ENCODE assay signal across 21 mouse cellular contexts in the genomic region with DNA sequence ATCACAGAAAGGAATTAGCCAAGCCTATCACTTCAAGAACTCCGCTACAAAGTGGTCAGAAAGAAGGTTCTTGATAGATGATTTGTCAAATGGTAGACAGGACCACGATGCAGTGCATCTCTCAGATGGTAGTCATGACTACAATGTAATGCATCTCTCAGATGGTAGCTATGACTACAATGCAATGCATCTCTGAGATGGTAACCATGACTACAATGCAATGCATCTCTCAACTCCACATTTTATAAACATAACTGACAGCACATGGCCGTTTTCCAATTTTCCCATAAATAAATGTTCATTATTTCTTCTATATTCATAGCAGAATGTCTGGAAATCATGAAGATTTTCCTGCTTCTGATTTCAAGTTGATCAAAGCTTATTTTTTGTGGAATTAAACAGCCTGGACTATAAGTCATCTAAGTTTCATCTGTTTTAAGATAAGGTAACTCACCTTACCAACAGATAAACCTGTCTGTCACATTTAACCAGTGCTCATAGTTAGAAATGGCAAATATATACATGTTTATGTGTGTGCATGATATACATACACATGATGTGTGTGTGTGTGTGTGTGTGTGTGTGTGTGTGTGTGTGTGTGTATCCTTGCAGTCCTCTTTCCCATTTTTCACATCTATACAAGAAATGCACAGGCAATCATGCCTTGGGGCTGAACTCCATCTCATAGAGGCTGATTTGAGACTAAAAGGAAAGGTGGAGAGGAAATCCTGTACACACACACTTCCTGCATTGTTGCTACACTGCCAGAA.
DNase-seq lines count a peak whose midpoint lies in the region; ATAC-seq lines count a peak whose summit lies in the region.
"Had no signal": no experiment of that assay in that cellular context is flagged by ENCODE, and none has a peak within 500 bp of the region (broad histone marks: within the 10 kb centered on the region; RNA-seq: fewer than 3 reads in every experiment).

No protein-coding gene starts in this region.

- no peaks in the 10 kb centered on the region for H3K36me3 ChIP-seq in hindbrain, embryonic 13.5 days
- no peaks in the 10 kb centered on the region for H3K36me3 ChIP-seq in hindbrain, embryonic 10.5 days
- H3K36me3 ChIP-seq in forebrain, embryonic 16.5 days (ENCODE audit: control insufficient read depth, insufficient read depth), result no peaks in the 10 kb centered on the region
- H3K36me3 ChIP-seq in midbrain, embryonic 16.5 days (ENCODE audit: control insufficient read depth, insufficient read depth, low read length), result no peaks in the 10 kb centered on the region
- H3K36me3 ChIP-seq: intestine, embryonic 15.5 days; limb, embryonic 13.5 days had no signal

- H3K9ac ChIP-seq in hindbrain, embryonic 13.5 days, result no peak overlapping the region
- no peak overlapping the region for H3K9ac ChIP-seq in forebrain, embryonic 16.5 days (replicated peaks; ENCODE audit: low read depth, low read length)
- no peak overlapping the region for H3K9ac ChIP-seq in midbrain, embryonic 16.5 days (ENCODE audit: low read depth, low read length)
- H3K9ac ChIP-seq: intestine, embryonic 15.5 days; limb, embryonic 13.5 days; liver, embryonic 14.5 days had no signal

- no peak overlapping the region for H3K4me2 ChIP-seq in hindbrain, embryonic 13.5 days
- no peak overlapping the region for H3K4me2 ChIP-seq in forebrain, embryonic 16.5 days (ENCODE audit: low read length)
- no peak overlapping the region for H3K4me2 ChIP-seq in midbrain, embryonic 16.5 days (ENCODE audit: low read length)
- H3K4me2 ChIP-seq: intestine, embryonic 15.5 days; limb, embryonic 13.5 days had no signal

- ATAC-seq in hindbrain, embryonic 13.5 days (ENCODE audit: low FRiP score), result peak; percentile 90
- ATAC-seq in forebrain, embryonic 16.5 days, result peak; percentile 93
- peak; percentile 96 for ATAC-seq in midbrain, embryonic 16.5 days
- no peak for ATAC-seq in monocyte, adult 5-6 weeks (replicated peaks; ENCODE audit: insufficient number of reproducible peaks, low FRiP score, low TSS enrichment, poor library complexity, severe bottlenecking)
- ATAC-seq: intestine, embryonic 15.5 days; lung, postnatal 0 days had no signal

- no peaks in the 10 kb centered on the region for H3K9me3 ChIP-seq in hindbrain, embryonic 13.5 days
- no peaks in the 10 kb centered on the region for H3K9me3 ChIP-seq in hindbrain, embryonic 10.5 days
- no peaks in the 10 kb centered on the region for H3K9me3 ChIP-seq in forebrain, embryonic 16.5 days (ENCODE audit: control insufficient read depth, low read length)
- H3K9me3 ChIP-seq in midbrain, embryonic 16.5 days (replicated peaks; ENCODE audit: control insufficient read depth, low read length, poor library complexity, severe bottlenecking), result no peaks in the 10 kb centered on the region
- H3K9me3 ChIP-seq: intestine, embryonic 15.5 days; limb, embryonic 13.5 days had no signal

- WGBS in hindbrain, embryonic 13.5 days, result 37% methylated on average over 3 of the region's 3 CpGs
- 72% methylated on average over 3 of the region's 3 CpGs for WGBS in hindbrain, embryonic 10.5 days
- WGBS in forebrain, embryonic 16.5 days, result 68% methylated on average over 3 of the region's 3 CpGs
- WGBS in midbrain, embryonic 16.5 days, result 47% methylated on average over 3 of the region's 3 CpGs

- no peak for DNase-seq in hindbrain, embryonic 10.5 days (ENCODE audit: low spot score)
- DNase-seq in brain, adult 2 months (ENCODE audit: low read depth, low spot score), result peak; percentile 39
- DNase-seq in kidney, adult 8-10 months, result no peak
- no peak for DNase-seq in frontal cortex, postnatal 10 days (ENCODE audit: low spot score in 2 of 2)
- DNase-seq: adrenal gland, postnatal 36 days; cerebellum, adult 8-10 months; gastrocnemius, postnatal 10 days; heart, adult 18-20 months; heart, postnatal 36 days; kidney, postnatal 4 days; right cerebral cortex, postnatal 4 days; thymus, postnatal 14 days had no signal

- H3K27me3 ChIP-seq in hindbrain, embryonic 13.5 days, result no peaks in the 10 kb centered on the region
- no peaks in the 10 kb centered on the region for H3K27me3 ChIP-seq in hindbrain, embryonic 10.5 days (ENCODE audit: insufficient read depth, poor library complexity, severe bottlenecking)
- H3K27me3 ChIP-seq in forebrain, embryonic 16.5 days (replicated peaks; ENCODE audit: control insufficient read depth, insufficient read depth, low read length), result no peaks in the 10 kb centered on the region
- no peaks in the 10 kb centered on the region for H3K27me3 ChIP-seq in midbrain, embryonic 16.5 days (ENCODE audit: control insufficient read depth, insufficient read depth, low read depth, low read length)
- H3K27me3 ChIP-seq: CH12.LX; intestine, embryonic 15.5 days; limb, embryonic 13.5 days had no signal

- H3K4me3 ChIP-seq in hindbrain, embryonic 13.5 days, result no peak overlapping the region
- no peak overlapping the region for H3K4me3 ChIP-seq in hindbrain, embryonic 10.5 days
- H3K4me3 ChIP-seq in forebrain, embryonic 16.5 days (replicated peaks; ENCODE audit: low read length), result no peak overlapping the region
- H3K4me3 ChIP-seq in midbrain, embryonic 16.5 days (ENCODE audit: low read depth, low read length), result no peak overlapping the region
- H3K4me3 ChIP-seq: intestine, embryonic 15.5 days; limb, embryonic 13.5 days had no signal

- H3K27ac ChIP-seq in hindbrain, embryonic 13.5 days, result no peak overlapping the region
- no peak overlapping the region for H3K27ac ChIP-seq in hindbrain, embryonic 10.5 days
- no peak overlapping the region for H3K27ac ChIP-seq in forebrain, embryonic 16.5 days (ENCODE audit: low read length)
- peak overlapping the region; percentile 70 for H3K27ac ChIP-seq in midbrain, embryonic 16.5 days (ENCODE audit: low read length)
- H3K27ac ChIP-seq: intestine, embryonic 15.5 days; limb, embryonic 13.5 days; liver, embryonic 14.5 days had no signal

- H3K4me1 ChIP-seq in hindbrain, embryonic 13.5 days (replicated peaks), result peaks cover 9% of the 10 kb centered on the region
- no peaks in the 10 kb centered on the region for H3K4me1 ChIP-seq in hindbrain, embryonic 10.5 days (replicated peaks)
- no peaks in the 10 kb centered on the region; the same call in 1 of the 2 replicates for H3K4me1 ChIP-seq in forebrain, embryonic 16.5 days (replicated peaks; ENCODE audit: control insufficient read depth, insufficient read depth, low read length)
- peaks cover 7% of the 10 kb centered on the region; the same call in 1 of the 2 replicates for H3K4me1 ChIP-seq in midbrain, embryonic 16.5 days (ENCODE audit: control insufficient read depth, insufficient read depth, low read length)
- H3K4me1 ChIP-seq: intestine, embryonic 15.5 days; limb, embryonic 13.5 days had no signal
